Mouse (Mus musculus): Measurements from ENCODE around the gene Pdia6. TPM values are rescaled to one million over a fixed set of nuclear protein-coding genes. Genes with fewer than 3 reads are reported as not detected.

The Pdia6 gene
- total RNA-seq, 2 experiments from 2014 or later, result 40.6 to 45.2 TPM

- intact Hi-C loops (cut with DNase I), result loop anchor here (2.0 to 10.0 kb wide), 3 partner anchors 222 to 452 kb away; partner anchors contain the start of gene Greb1
- peak in 1 of 2 experiments; percentile 28 for DNase-seq
Measured at GRCm38 (mm10) chr12:17256905-17257304, 9.4 kb upstream of the Pdia6 start.

GRCm38 (mm10) chr12:17258431-17258830 lies 7.9 kb upstream of the Pdia6 start:
- no peak for DNase-seq
- intact Hi-C loops (cut with DNase I), result loop anchor here (5.0 to 10.0 kb wide), 2 partner anchors 241 to 454 kb away; partner anchors contain the start of gene Greb1

- intact Hi-C loops (cut with DNase I), result no loop called here
Measured at GRCm38 (mm10) chr12:17261005-17261404, 5.3 kb upstream of the Pdia6 start.

GRCm38 (mm10) chr12:17263881-17264280 lies 2.5 kb upstream of the Pdia6 start:
- intact Hi-C loops (cut with DNase I), result no loop called here
- no peak for DNase-seq

More at GRCm38 (mm10) chr12:17261005-17261404, 5.3 kb upstream of the Pdia6 start:
- no peak for DNase-seq

- intact Hi-C loops (cut with DNase I), result no loop called here
- DNase-seq, result no peak
Measured at GRCm38 (mm10) chr12:17264826-17265225, 1.5 kb upstream of the Pdia6 start.

- intact Hi-C loops (cut with DNase I), result no loop called here
- DNase-seq, result no peak
Measured at GRCm38 (mm10) chr12:17266673-17266990, 287 bp downstream of the Pdia6 start.

- intact Hi-C loops (cut with DNase I), result no loop called here
- no peak for DNase-seq
Measured at GRCm38 (mm10) chr12:17267316-17267715, 971 bp downstream of the Pdia6 start.

GRCm38 (mm10) chr12:17271272-17271671 lies 4.9 kb downstream of the Pdia6 start:
- no peak for DNase-seq
- intact Hi-C loops (cut with DNase I), result no loop called here

GRCm38 (mm10) chr12:17273841-17274240 lies 7.5 kb downstream of the Pdia6 start:
- DNase-seq, result no peak
- intact Hi-C loops (cut with DNase I), result no loop called here

GRCm38 (mm10) chr12:17288496-17288895 lies 22.2 kb downstream of the Pdia6 start:
- no peak for DNase-seq
- intact Hi-C loops (cut with DNase I), result no loop called here

- intact Hi-C loops (cut with DNase I), result no loop called here
- no peak for DNase-seq
Measured at GRCm38 (mm10) chr12:17289060-17289459, 22.7 kb downstream of the Pdia6 start.

- intact Hi-C loops (cut with DNase I), result no loop called here
- DNase-seq, result no peak
Measured at GRCm38 (mm10) chr12:17289913-17290312, 23.6 kb downstream of the Pdia6 start.

GRCm38 (mm10) chr12:17290569-17290968 lies 24.2 kb downstream of the Pdia6 start:
- DNase-seq, result no peak
- intact Hi-C loops (cut with DNase I), result no loop called here

- intact Hi-C loops (cut with DNase I), result no loop called here
- no peak for DNase-seq
Measured at GRCm38 (mm10) chr12:17296899-17297298, 30.6 kb downstream of the Pdia6 start.

- intact Hi-C loops (cut with DNase I), result no loop called here
- DNase-seq, result no peak
Measured at GRCm38 (mm10) chr12:17299902-17300301, 33.6 kb downstream of the Pdia6 start.

- intact Hi-C loops (cut with DNase I), result no loop called here
- no peak for DNase-seq
Measured at GRCm38 (mm10) chr12:17305445-17305844, 39.1 kb downstream of the Pdia6 start.

- DNase-seq, result no peak
- intact Hi-C loops (cut with DNase I), result no loop called here
Measured at GRCm38 (mm10) chr12:17308246-17308645, 41.9 kb downstream of the Pdia6 start.

- intact Hi-C loops (cut with DNase I), result no loop called here
- DNase-seq, result no peak
Measured at GRCm38 (mm10) chr12:17310852-17311839, 44.8 kb downstream of the Pdia6 start.

GRCm38 (mm10) chr12:17316096-17316495 lies 49.8 kb downstream of the Pdia6 start:
- intact Hi-C loops (cut with DNase I), result no loop called here
- no peak for DNase-seq

- intact Hi-C loops (cut with DNase I), result no loop called here
- DNase-seq, result no peak
Measured at GRCm38 (mm10) chr12:17317970-17318369, 51.6 kb downstream of the Pdia6 start.

- intact Hi-C loops (cut with DNase I), result no loop called here
- no peak for DNase-seq
Measured at GRCm38 (mm10) chr12:17318453-17318852, 52.1 kb downstream of the Pdia6 start.
